Mouse (Mus musculus): ENCODE measurements around the gene Dnm3. TPM values are rescaled to one million over a fixed set of nuclear protein-coding genes. Genes with fewer than 3 reads are reported as not detected.

The Dnm3 gene
- polyA plus RNA-seq, 1 experiment = 54.3 TPM

GRCm38 (mm10) chr1:162020766-162021165 is 457.1 kb downstream of the Dnm3 start:
- Histone ChIP-seq H3K27ac (ENCODE audit: insufficient read depth, low read length) (no peak overlapping the region), H3K4me3 (ENCODE audit: insufficient read depth, low read length) (no peak overlapping the region), H3K4me1 (ENCODE audit: control insufficient read depth, insufficient read depth, low read length) (no peaks in the 10 kb centered on the region)
- TF ChIP-seq POLR2A (IDR thresholded peaks at IDR 0.05; ENCODE audit: extremely low read depth, insufficient read depth, low read length) = no peak

DNA sequence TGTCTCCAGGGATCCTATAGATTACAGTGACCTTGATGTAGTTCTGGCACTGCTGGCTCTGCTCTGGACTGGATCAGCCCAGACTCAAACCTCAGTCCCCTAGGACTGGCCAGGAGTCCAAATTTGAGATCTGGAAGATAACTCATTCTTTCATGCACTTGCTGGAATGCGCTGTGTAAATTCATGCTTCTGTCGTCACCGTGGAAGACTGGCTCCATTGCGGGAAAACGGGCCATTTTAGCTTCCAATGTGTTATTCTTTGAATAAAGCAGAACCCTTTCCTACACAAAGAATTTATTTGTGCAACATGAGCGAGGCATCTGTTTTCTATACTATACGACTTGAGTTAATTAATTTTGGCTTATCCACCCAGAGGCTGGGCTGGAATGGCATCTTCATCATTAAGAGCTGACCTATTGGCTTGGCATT is 457.5 kb downstream of the Dnm3 start:
- Histone ChIP-seq H3K27ac (ENCODE audit: insufficient read depth, low read length) (no peak overlapping the region), H3K4me1 (ENCODE audit: control insufficient read depth, insufficient read depth, low read length) (no peaks in the 10 kb centered on the region), H3K4me3 (ENCODE audit: insufficient read depth, low read length) (no peak overlapping the region)
- TF ChIP-seq POLR2A (IDR thresholded peaks at IDR 0.05; ENCODE audit: extremely low read depth, insufficient read depth, low read length) (no peak), CTCF (IDR thresholded peaks at IDR 0.05; ENCODE audit: extremely low read depth, insufficient read depth, low read length) (no peak)

DNA sequence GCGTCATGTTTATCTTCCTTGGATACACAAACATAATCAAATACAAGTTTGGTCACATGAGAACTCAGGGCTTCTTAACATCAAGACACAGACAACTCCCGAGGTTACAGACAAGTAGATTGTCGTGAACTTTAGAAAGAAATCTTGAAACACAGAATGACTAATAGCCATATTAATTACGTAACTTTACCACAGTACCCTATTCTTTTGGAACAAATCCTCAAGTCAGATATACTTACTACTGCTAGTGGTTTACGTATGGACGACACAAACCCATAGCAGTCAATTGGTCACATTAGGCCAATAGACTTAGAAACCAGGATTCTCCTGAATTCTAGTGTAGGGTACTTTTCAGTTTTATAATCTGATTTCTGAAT is 459.2 kb downstream of the Dnm3 start:
- H3K4me3 ChIP-seq (ENCODE audit: insufficient read depth, low read length) = no peak overlapping the region
- TF ChIP-seq CTCF (IDR thresholded peaks at IDR 0.05; ENCODE audit: extremely low read depth, insufficient read depth, low read length) (no peak), POLR2A (IDR thresholded peaks at IDR 0.05; ENCODE audit: extremely low read depth, insufficient read depth, low read length) (no peak)
- no peak overlapping the region for H3K27ac ChIP-seq (ENCODE audit: insufficient read depth, low read length)
- H3K4me1 ChIP-seq (ENCODE audit: control insufficient read depth, insufficient read depth, low read length) = no peaks in the 10 kb centered on the region

DNA sequence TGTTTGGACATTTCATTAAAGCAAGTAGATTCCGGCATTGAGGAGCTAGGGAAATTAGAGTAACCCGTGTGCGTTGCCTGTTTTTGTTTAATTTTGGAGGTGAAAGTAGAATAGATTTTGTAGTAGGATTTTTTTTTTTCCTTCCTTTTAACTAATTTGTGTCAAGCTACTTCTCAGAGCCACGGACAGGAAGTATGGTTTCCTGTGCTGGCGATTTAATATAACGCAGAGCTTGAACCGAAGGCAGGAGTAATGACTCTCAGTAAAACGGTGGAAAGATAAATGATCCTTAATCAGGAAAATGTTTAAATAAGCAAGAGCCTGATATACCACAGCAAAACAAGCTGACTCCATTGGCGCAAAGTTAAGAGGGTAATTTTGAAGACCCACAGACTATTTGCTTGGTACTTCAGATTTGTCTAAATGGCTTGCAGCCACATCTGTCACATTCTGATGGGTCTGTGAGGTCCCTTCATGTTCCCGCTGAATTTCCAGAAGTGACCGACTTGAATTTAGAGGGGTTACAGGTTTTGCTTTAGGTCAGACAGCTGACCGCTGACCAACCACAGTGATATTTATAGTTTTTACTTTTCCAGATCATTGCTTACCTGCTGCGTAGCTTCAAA is 459.7 kb downstream of the Dnm3 start:
- Histone ChIP-seq H3K4me1 (ENCODE audit: control insufficient read depth, insufficient read depth, low read length) (no peaks in the 10 kb centered on the region), H3K27ac (ENCODE audit: insufficient read depth, low read length) (no peak overlapping the region), H3K4me3 (ENCODE audit: insufficient read depth, low read length) (no peak overlapping the region)
- TF ChIP-seq CTCF (IDR thresholded peaks at IDR 0.05; ENCODE audit: extremely low read depth, insufficient read depth, low read length) (no peak), POLR2A (IDR thresholded peaks at IDR 0.05; ENCODE audit: extremely low read depth, insufficient read depth, low read length) (no peak)

- H3K4me1 ChIP-seq (ENCODE audit: control insufficient read depth, insufficient read depth, low read length) = no peaks in the 10 kb centered on the region
- H3K27ac ChIP-seq (ENCODE audit: insufficient read depth, low read length) = no peak overlapping the region
- no peak overlapping the region for H3K4me3 ChIP-seq (ENCODE audit: insufficient read depth, low read length)
- TF ChIP-seq CTCF (IDR thresholded peaks at IDR 0.05; ENCODE audit: extremely low read depth, insufficient read depth, low read length) = no peak
- TF ChIP-seq POLR2A (IDR thresholded peaks at IDR 0.05; ENCODE audit: extremely low read depth, insufficient read depth, low read length) = no peak
Measured at GRCm38 (mm10) chr1:162016982-162017381, 460.9 kb downstream of the Dnm3 start.

DNA sequence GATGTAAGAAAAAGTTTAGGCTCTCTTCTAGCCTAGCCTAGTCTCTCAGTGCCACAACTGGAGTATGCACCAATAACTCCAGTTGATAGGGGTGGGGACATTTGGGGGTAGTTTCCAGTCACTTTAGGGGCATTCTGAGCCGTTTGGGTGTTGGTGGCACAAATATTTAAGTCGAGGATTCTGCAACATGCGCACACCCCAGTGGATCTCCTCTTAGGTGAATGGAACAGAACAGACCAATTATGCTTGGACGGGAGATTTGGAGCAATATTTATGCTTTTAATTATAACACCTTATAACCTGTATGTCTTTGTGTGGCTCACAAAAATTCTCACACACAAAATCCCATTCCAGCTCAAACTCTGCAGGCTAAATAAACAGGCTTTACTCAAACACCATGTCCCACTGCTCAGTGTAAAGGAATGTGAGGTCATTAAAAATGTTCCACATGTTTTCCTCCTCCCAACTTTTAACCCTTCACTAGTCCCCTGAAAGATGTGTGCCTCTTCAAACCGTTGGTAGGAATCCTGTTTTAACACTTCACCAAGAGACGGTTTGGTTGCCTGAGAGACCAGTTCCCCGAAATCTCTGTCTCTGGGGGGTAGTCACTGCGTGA is 462.5 kb downstream of the Dnm3 start:
- H3K4me3 ChIP-seq (ENCODE audit: insufficient read depth, low read length) = no peak overlapping the region
- TF ChIP-seq CTCF (IDR thresholded peaks at IDR 0.05; ENCODE audit: extremely low read depth, insufficient read depth, low read length) = no peak
- TF ChIP-seq POLR2A (IDR thresholded peaks at IDR 0.05; ENCODE audit: extremely low read depth, insufficient read depth, low read length) = no peak
- no peaks in the 10 kb centered on the region for H3K4me1 ChIP-seq (ENCODE audit: control insufficient read depth, insufficient read depth, low read length)
- no peak overlapping the region for H3K27ac ChIP-seq (ENCODE audit: insufficient read depth, low read length)

- no peak overlapping the region for H3K27ac ChIP-seq (ENCODE audit: insufficient read depth, low read length)
- no peaks in the 10 kb centered on the region for H3K4me1 ChIP-seq (ENCODE audit: control insufficient read depth, insufficient read depth, low read length)
- H3K4me3 ChIP-seq (ENCODE audit: insufficient read depth, low read length) = no peak overlapping the region
- TF ChIP-seq POLR2A (IDR thresholded peaks at IDR 0.05; ENCODE audit: extremely low read depth, insufficient read depth, low read length) (no peak), CTCF (IDR thresholded peaks at IDR 0.05; ENCODE audit: extremely low read depth, insufficient read depth, low read length) (no peak)
Measured at GRCm38 (mm10) chr1:162013561-162013960, 464.3 kb downstream of the Dnm3 start.

DNA sequence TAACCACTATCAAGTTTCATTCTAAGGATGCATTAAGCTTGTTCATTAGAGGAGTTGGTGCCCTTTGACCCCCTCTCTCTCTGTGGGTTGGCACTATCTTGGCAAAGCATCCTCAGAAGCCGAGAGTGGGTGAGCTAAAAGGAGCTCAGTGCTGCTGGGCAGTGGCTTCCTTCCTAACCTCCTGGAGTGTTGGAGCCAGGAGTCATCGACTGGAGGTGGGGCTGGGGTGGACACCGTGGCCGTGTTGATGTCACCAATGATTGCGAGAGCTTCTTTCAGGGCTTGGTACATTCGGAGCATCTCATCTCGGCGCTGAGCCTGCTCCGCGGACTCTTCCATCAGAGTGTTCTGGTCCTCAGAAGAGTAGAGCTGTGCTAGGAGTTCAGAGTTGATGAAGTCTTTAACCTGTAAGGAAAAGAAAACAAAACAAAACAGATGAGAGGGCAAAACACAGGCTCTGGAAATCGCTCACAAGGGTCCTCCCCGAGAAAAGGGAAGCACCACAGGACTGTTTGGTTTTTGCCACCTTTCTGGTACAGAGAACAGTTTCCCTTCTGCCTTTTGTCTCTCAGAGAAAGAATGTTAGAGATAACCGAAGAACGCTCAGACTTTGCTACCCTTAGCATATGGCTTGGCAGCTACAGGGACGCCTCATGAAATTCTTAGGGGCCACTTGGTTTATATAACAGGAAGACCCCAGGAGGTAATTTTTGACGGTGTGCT is 466.1 kb downstream of the Dnm3 start:
- no peak for TF ChIP-seq POLR2A (IDR thresholded peaks at IDR 0.05; ENCODE audit: extremely low read depth, insufficient read depth, low read length)
- no peak for TF ChIP-seq CTCF (IDR thresholded peaks at IDR 0.05; ENCODE audit: extremely low read depth, insufficient read depth, low read length)
- no peak overlapping the region for H3K4me3 ChIP-seq (ENCODE audit: insufficient read depth, low read length)
- no peaks in the 10 kb centered on the region for H3K4me1 ChIP-seq (ENCODE audit: control insufficient read depth, insufficient read depth, low read length)
- H3K27ac ChIP-seq (ENCODE audit: insufficient read depth, low read length) = no peak overlapping the region

GRCm38 (mm10) chr1:162009086-162009485 is 468.7 kb downstream of the Dnm3 start:
- H3K27ac ChIP-seq (ENCODE audit: insufficient read depth, low read length) = no peak overlapping the region
- no peaks in the 10 kb centered on the region for H3K4me1 ChIP-seq (ENCODE audit: control insufficient read depth, insufficient read depth, low read length)
- H3K4me3 ChIP-seq (ENCODE audit: insufficient read depth, low read length) = no peak overlapping the region
- TF ChIP-seq POLR2A (IDR thresholded peaks at IDR 0.05; ENCODE audit: extremely low read depth, insufficient read depth, low read length) (no peak), CTCF (IDR thresholded peaks at IDR 0.05; ENCODE audit: extremely low read depth, insufficient read depth, low read length) (no peak)

DNA sequence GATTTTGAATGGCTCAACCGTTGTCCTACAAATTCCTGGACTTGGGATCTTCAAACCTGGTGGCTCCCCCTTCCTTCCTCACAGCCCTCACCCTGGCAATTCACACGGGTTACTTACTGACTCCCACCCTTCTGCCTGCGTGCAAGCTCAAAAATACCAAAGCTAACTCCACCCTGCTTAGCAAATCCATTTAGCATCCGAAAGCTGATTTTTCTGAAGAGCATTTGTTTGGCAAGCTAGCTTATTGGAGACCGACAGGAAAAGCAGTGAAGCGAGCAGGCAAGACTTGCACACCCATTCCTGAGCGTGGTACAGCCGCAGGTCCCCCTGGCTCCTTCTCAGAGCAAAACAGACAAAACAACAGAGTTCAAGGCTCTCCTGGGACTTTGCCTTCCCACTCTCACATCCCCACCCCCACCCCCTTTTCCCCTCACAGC is 469.2 kb downstream of the Dnm3 start:
- Histone ChIP-seq H3K4me1 (ENCODE audit: control insufficient read depth, insufficient read depth, low read length) (no peaks in the 10 kb centered on the region), H3K27ac (ENCODE audit: insufficient read depth, low read length) (no peak overlapping the region), H3K4me3 (ENCODE audit: insufficient read depth, low read length) (no peak overlapping the region)
- TF ChIP-seq POLR2A (IDR thresholded peaks at IDR 0.05; ENCODE audit: extremely low read depth, insufficient read depth, low read length) = no peak
- no peak for TF ChIP-seq CTCF (IDR thresholded peaks at IDR 0.05; ENCODE audit: extremely low read depth, insufficient read depth, low read length)
